Mouse (Mus musculus) thymus, adult 2 months (tissue): ENCODE results near the gene Aff3.

Source experiments
- CTCF ChIP-seq: fragments of 200-500 bp; IDR thresholded peaks from 2 replicates; pipeline ENCODE4 v1.5.1; 2012; ENCODE audit warnings: mild to moderate bottlenecking, control low read depth, low read length, moderate library complexity, borderline replicate concordance; ENCODE audit not compliant: control insufficient read depth, poor library complexity, insufficient read depth; ENCODE audit errors: extremely low read depth
- POLR2A ChIP-seq: fragments of 200-500 bp; IDR thresholded peaks from 2 replicates; pipeline ENCODE4 v1.6.1; 2012; ENCODE audit warnings: mild to moderate bottlenecking, low read length, control low read depth, moderate library complexity; ENCODE audit not compliant: control insufficient read depth, poor library complexity, insufficient read depth; ENCODE audit errors: extremely low read depth

DNA sequence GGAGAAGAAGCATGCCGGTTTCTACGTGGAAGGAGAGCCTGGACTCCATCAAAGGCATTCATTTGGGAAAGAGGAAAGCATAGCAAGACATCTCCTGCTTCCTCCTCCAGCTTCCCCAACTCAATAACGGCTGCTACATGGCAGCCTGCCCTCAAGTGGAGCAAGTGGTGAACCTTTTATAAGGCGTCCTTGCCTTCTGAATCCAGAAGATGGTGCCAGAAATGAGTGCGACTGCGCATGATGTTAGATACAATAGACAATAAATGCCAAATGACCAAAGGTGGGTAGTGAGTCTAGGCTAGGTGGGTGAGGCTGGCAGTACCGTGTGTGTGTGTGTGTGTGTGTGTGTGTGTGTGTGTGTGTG is 273.9 kb downstream of the Aff3 start:
- TF ChIP-seq CTCF (no peak), POLR2A (no peak)
